Comparison of ENCODE assay signal across 8 mouse cellular contexts in genomic region chr4:95483571-95483970, GRCm38 (mm10).
A peak's percentile ranks its signal among the peaks of the same experiment; 100 is the strongest.
DNase-seq lines count a peak whose midpoint lies in the region; TF ChIP-seq lines count a peak whose summit lies in the region.
"Had no signal": no experiment of that assay in that cellular context is flagged by ENCODE, and none has a peak within 500 bp of the region (broad histone marks: within the 10 kb centered on the region; RNA-seq: fewer than 3 reads in every experiment).

No protein-coding gene starts in this region.

- no peak overlapping the region for H3ac ChIP-seq in myocyte (ENCODE audit: control insufficient read depth, insufficient read length)

- no peaks in the 10 kb centered on the region for H3K36me3 ChIP-seq in myocyte (ENCODE audit: control insufficient read depth, insufficient read depth)
- H3K36me3 ChIP-seq: liver, embryonic 15.5 days had no signal

- no peaks in the 10 kb centered on the region for H3K27me3 ChIP-seq in myocyte (ENCODE audit: control insufficient read depth, insufficient read depth, insufficient read length)
- H3K27me3 ChIP-seq: liver, embryonic 15.5 days had no signal

- H3K79me2 ChIP-seq in myocyte (ENCODE audit: control insufficient read depth, insufficient read depth): no peaks in the 10 kb centered on the region

- no peak overlapping the region for H3K4me3 ChIP-seq in myocyte
- H3K4me3 ChIP-seq: liver, embryonic 15.5 days had no signal

- peak; percentile 25 to 38 for DNase-seq in adrenal gland, postnatal 36 days
- DNase-seq in gastrocnemius, postnatal 25 days: peak; percentile 83
- DNase-seq in kidney, adult 18-20 months: peak; percentile 23
- no peak for DNase-seq in cerebellum, adult 9-10 months
- DNase-seq in cerebellum, adult 18-20 months: no peak
- no peak for DNase-seq in frontal cortex, postnatal 25 days (ENCODE audit: low spot score in 2 of 2)

- H3K4me2 ChIP-seq in myocyte (ENCODE audit: low read depth): no peak overlapping the region
- H3K4me2 ChIP-seq: liver, embryonic 15.5 days had no signal

- TF ChIP-seq POLR2A in myocyte (IDR thresholded peaks at IDR 0.05; ENCODE audit: insufficient read length, low read depth): no peak

TF ChIP-seq in myocyte, 11 proteins besides CTCF, POLR2A, EP300 and RAD21:
- TF ChIP-seq CEBPB (IDR thresholded peaks at IDR 0.05; ENCODE audit: insufficient read depth, poor library complexity, severe bottlenecking): peak; percentile 23; the same call in 1 of the 2 replicates
- no peak for TF ChIP-seq POLR2AphosphoS2 (IDR thresholded peaks at IDR 0.05; ENCODE audit: insufficient read length, low read depth)
- TF ChIP-seq REST (IDR thresholded peaks at IDR 0.05; ENCODE audit: insufficient read depth, insufficient read length): no peak
- TF ChIP-seq MYOG (IDR thresholded peaks at IDR 0.05; ENCODE audit: control insufficient read depth in 1 of 3, insufficient read depth in 1 of 3, insufficient read length in 2 of 3, low read depth in 2 of 3): peak in 2 of 3 experiments; percentile 72 to 77
- no peak for TF ChIP-seq TCF12 (IDR thresholded peaks at IDR 0.05; ENCODE audit: insufficient read depth, poor library complexity, severe bottlenecking)
- peak; percentile 59 to 79 (median 64) for TF ChIP-seq MYOD1 (IDR thresholded peaks at IDR 0.05; ENCODE audit: control insufficient read depth in 1 of 3, insufficient read length in 2 of 3, low read depth in 2 of 3)
- peak; percentile 68 for TF ChIP-seq SRF (IDR thresholded peaks at IDR 0.05; ENCODE audit: control insufficient read depth, insufficient read length, low read depth)
- no peak for TF ChIP-seq MAX (IDR thresholded peaks at IDR 0.05; ENCODE audit: low read depth)
- TF ChIP-seq E2F4 (IDR thresholded peaks at IDR 0.05; ENCODE audit: insufficient read depth): no peak
- no peak for TF ChIP-seq TCF3 (IDR thresholded peaks at IDR 0.05; ENCODE audit: insufficient read length, low read depth)
- no peak for TF ChIP-seq USF1 (IDR thresholded peaks at IDR 0.05; ENCODE audit: low read depth)

Comparison
In these comparisons a context has a peak if more than half of its experiments do, and no peak if none do; other contexts are left out.
1. DNase-seq: peak in adrenal gland, postnatal 36 days (2 of 2), gastrocnemius, postnatal 25 days (single experiment) and kidney, adult 18-20 months (single experiment); none in cerebellum, adult 9-10 months (single experiment), cerebellum, adult 18-20 months (0 of 2) and frontal cortex, postnatal 25 days (0 of 2).